Mouse (Mus musculus) cerebellum, postnatal 25 days (tissue): ENCODE measurements around the gene Arf6.

ENCODE experiments used
- DNase-seq, 2 experiments: peaks; one replicate each; pipeline ENCODE4 v3.0.0; 2021; ENCODE audit warnings: mixed read lengths in 2 of 2

Gene Arf6

GRCm38 (mm10) chr12:69417701-69418291 is 45.8 kb downstream of the Arf6 start:
- DNase-seq, result peak; percentile 88 to 89

DNA sequence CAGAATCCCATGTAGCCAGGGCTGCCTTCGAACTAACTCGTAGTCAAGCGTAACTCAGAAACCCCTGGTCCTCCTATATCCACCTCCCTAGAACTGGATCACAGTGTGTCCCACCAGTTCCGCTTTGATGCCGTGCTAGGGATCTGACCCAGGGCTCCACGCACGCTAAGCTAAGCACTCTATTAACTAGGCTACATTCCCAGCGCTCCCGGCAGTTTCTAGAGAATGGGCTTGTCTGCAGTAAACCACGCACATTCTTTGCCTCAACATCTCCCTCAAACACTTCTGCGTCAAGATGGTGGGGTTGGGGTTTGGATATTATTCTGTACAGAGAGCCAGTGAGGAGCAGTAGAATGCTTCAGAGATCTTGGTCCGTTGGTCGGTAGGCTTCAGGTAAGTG is 46.7 kb downstream of the Arf6 start:
- DNase-seq, result peak; percentile 24 to 40

GRCm38 (mm10) chr12:69419017-69419605 is 47.2 kb downstream of the Arf6 start:
- peak; percentile 40 to 43 for DNase-seq

DNA sequence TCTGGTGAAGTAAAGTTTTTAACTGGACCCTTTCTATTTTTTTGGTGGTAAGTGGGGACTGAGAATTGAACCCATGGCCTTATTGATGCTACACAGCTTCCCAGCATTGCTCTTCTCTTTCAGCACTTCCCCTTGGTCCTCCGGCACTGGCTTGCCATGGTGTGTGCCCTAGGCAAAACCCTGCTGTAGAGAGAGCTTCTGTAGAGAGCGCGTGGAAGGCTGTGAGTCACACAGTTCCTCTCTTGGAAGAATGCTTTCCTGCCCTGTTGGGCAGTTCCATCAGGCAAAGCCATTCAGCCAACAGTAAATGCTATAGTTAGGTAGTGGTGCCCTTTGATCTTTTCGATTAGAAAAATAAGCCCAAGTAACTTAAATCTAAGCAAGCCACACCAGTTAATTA is 47.7 kb downstream of the Arf6 start:
- no peak for DNase-seq

- no peak for DNase-seq
Measured at GRCm38 (mm10) chr12:69420716-69421115, 48.8 kb downstream of the Arf6 start.

GRCm38 (mm10) chr12:69422827-69423537 is 51.0 kb downstream of the Arf6 start:
- peak in 1 of 2 experiments; percentile 27 for DNase-seq
